Mouse (Mus musculus): Measurements from ENCODE around the gene Cep112. TPM values are rescaled to one million over a fixed set of nuclear protein-coding genes. Genes with fewer than 3 reads are reported as not detected.

The Cep112 gene
- polyA plus RNA-seq, 1 experiment from 2014 or later, result 28.7 TPM

DNA sequence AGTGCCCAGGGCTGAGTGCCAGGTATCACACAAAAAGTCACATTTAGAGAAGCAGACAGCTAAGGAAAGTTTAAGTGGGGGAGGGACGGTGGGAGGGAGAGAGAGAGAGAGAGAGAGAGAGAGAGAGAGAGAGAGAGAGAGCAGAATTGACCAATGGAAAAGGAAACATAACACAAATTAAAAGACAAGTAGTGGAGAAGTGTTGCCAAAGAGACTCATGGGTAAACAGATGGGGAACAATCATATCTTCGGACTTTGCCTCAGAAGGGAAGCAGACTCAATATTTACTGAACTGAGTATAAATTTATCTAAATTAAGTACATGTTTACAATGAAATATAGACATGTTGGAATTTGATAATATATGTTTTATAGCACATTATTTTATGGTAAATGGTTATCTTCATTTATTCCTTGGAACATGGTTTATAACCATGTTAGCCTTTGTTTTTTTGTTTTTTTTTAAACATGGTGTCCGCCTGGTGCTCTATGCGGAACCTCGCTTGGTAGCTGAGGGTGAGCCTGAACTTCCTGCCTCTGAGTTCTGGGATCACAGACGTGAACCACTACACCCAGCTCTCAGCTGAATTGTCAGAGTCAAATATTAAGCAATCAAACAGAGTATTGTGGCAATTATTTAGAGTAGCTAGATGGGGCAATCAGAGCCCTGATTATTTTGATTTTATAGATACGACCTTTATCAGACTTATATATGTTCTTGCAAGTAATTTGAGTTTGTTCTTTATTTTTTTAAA is 28.7 kb upstream of the Cep112 start:
- Histone ChIP-seq H3K27me3 (ENCODE audit: control insufficient read depth, insufficient read depth, low read length) (no peaks in the 10 kb centered on the region), H3K9me3 (ENCODE audit: control insufficient read depth, low read length) (no peaks in the 10 kb centered on the region), H3K9ac (replicated peaks; ENCODE audit: low read length) (no peak overlapping the region), H3K4me1 (ENCODE audit: control insufficient read depth, insufficient read depth, low read length) (no peaks in the 10 kb centered on the region), H3K4me2 (ENCODE audit: low read length) (no peak overlapping the region), H3K36me3 (ENCODE audit: control insufficient read depth, insufficient read depth, low read length) (no peaks in the 10 kb centered on the region), H3K4me3 (replicated peaks; ENCODE audit: low read depth, low read length) (no peak overlapping the region), H3K27ac (replicated peaks; ENCODE audit: low read depth, low read length) (no peak overlapping the region)
- ATAC-seq (ENCODE audit: low FRiP score, low TSS enrichment) (no peak), DNase-seq (no peak)
- WGBS, result 90% methylated on average over 7 of the region's 7 CpGs

GRCm38 (mm10) chr11:108409876-108410644 is 14.9 kb upstream of the Cep112 start:
- Histone ChIP-seq H3K27ac (replicated peaks; ENCODE audit: low read depth, low read length) (no peak overlapping the region), H3K9me3 (ENCODE audit: control insufficient read depth, low read length) (no peaks in the 10 kb centered on the region), H3K36me3 (ENCODE audit: control insufficient read depth, insufficient read depth, low read length) (no peaks in the 10 kb centered on the region), H3K4me2 (ENCODE audit: low read length) (no peak overlapping the region), H3K27me3 (ENCODE audit: control insufficient read depth, insufficient read depth, low read length) (no peaks in the 10 kb centered on the region), H3K4me1 (ENCODE audit: control insufficient read depth, insufficient read depth, low read length) (no peaks in the 10 kb centered on the region), H3K9ac (replicated peaks; ENCODE audit: low read length) (no peak overlapping the region), H3K4me3 (replicated peaks; ENCODE audit: low read depth, low read length) (no peak overlapping the region)
- ATAC-seq (ENCODE audit: low FRiP score, low TSS enrichment) (peak; percentile 58; the same call in 1 of the 2 replicates), DNase-seq (peak; percentile 41)
- WGBS, result 35% methylated on average over 7 of the region's 9 CpGs

DNA sequence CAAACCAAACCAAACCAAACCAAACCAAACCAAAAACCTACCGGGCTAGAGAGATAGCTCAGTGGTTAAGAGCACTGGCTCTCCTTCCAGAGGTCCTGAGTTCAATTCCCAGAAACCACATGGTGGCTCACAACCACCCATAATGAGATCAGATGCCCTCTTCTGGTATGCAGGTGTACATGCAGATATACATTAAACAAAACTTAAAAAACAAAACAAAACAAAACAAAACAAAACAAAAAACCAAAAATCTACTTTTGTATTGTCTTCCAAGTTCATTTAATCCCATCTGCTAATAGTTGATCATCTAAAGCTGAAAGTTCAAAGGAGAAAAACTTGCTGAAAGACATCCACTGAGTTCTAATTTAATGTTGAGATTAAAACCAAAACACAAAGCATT is 8.6 kb upstream of the Cep112 start:
- Histone ChIP-seq H3K4me2 (ENCODE audit: low read length) (no peak overlapping the region), H3K27ac (replicated peaks; ENCODE audit: low read depth, low read length) (no peak overlapping the region), H3K27me3 (ENCODE audit: control insufficient read depth, insufficient read depth, low read length) (no peaks in the 10 kb centered on the region), H3K4me1 (ENCODE audit: control insufficient read depth, insufficient read depth, low read length) (no peaks in the 10 kb centered on the region), H3K4me3 (replicated peaks; ENCODE audit: low read depth, low read length) (no peak overlapping the region), H3K9ac (replicated peaks; ENCODE audit: low read length) (no peak overlapping the region), H3K36me3 (ENCODE audit: control insufficient read depth, insufficient read depth, low read length) (no peaks in the 10 kb centered on the region), H3K9me3 (ENCODE audit: control insufficient read depth, low read length) (no peaks in the 10 kb centered on the region)
- no peak for DNase-seq
- WGBS, result 98% methylated on average over 1 of the region's 1 CpGs
- no peak for ATAC-seq (ENCODE audit: low FRiP score, low TSS enrichment)

DNA sequence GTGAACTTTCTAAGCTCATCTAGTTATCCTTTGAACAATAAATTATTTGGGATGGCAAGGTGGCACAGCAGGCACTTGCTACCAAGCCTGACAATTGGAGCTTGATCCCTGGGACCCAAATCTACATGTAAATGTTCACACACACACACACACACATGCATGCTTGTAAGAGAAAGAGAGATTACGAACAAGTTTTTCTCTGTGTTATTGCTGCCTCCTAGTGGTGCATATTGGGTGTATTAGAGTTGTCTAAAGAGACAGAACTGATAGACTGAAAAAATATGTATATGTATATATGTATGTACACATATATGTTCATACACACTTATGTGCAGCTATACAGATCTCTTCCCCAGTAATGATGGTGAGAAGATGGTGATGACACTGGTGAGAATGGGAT is 6.5 kb upstream of the Cep112 start:
- DNase-seq (peak; percentile 89), ATAC-seq (ENCODE audit: low FRiP score, low TSS enrichment) (no peak)
- no peaks in the 10 kb centered on the region for H3K27me3 ChIP-seq (ENCODE audit: control insufficient read depth, insufficient read depth, low read length)
- no peaks in the 10 kb centered on the region for H3K9me3 ChIP-seq (ENCODE audit: control insufficient read depth, low read length)
- H3K4me1 ChIP-seq (ENCODE audit: control insufficient read depth, insufficient read depth, low read length), result peaks cover 5% of the 10 kb centered on the region
- no peak overlapping the region for H3K4me3 ChIP-seq (replicated peaks; ENCODE audit: low read depth, low read length)
- H3K4me2 ChIP-seq (ENCODE audit: low read length), result no peak overlapping the region
- H3K9ac ChIP-seq (replicated peaks; ENCODE audit: low read length), result no peak overlapping the region
- H3K27ac ChIP-seq (replicated peaks; ENCODE audit: low read depth, low read length), result no peak overlapping the region
- no peaks in the 10 kb centered on the region for H3K36me3 ChIP-seq (ENCODE audit: control insufficient read depth, insufficient read depth, low read length)
- 20% methylated on average over 1 of the region's 1 CpGs for WGBS

- DNase-seq, result no peak
- Histone ChIP-seq H3K27ac (replicated peaks; ENCODE audit: low read depth, low read length) (no peak overlapping the region), H3K36me3 (ENCODE audit: control insufficient read depth, insufficient read depth, low read length) (no peaks in the 10 kb centered on the region), H3K4me2 (ENCODE audit: low read length) (no peak overlapping the region), H3K9me3 (ENCODE audit: control insufficient read depth, low read length) (no peaks in the 10 kb centered on the region), H3K9ac (replicated peaks; ENCODE audit: low read length) (no peak overlapping the region), H3K4me3 (replicated peaks; ENCODE audit: low read depth, low read length) (no peak overlapping the region), H3K4me1 (ENCODE audit: control insufficient read depth, insufficient read depth, low read length) (peaks cover 12% of the 10 kb centered on the region), H3K27me3 (ENCODE audit: control insufficient read depth, insufficient read depth, low read length) (no peaks in the 10 kb centered on the region)
- ATAC-seq (ENCODE audit: low FRiP score, low TSS enrichment), result no peak
- 95% methylated on average over 6 of the region's 6 CpGs for WGBS
These were observed 5.8 kb upstream of the Cep112 start for GRCm38 (mm10) chr11:108419242-108419641.

DNA sequence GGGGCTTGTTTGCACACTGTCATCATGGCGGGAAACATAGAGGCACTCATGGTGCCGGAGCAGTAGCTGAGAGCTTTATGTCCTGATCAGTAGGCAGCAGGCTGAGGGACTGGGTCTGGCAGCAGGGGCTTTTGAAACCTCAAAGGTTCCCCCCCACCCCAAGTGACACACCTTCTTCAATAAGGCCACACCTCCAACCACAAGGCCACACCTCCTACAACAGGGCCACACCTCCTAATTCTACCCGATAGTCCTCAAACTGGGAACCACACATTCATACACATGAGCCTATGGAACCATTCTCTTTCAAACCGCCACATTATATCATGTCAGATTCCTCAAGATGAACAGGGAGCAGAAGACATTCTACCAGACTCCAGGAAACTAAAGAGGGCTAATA is 4.2 kb upstream of the Cep112 start:
- 75% methylated on average over 4 of the region's 4 CpGs for WGBS
- Histone ChIP-seq H3K9me3 (ENCODE audit: control insufficient read depth, low read length) (no peaks in the 10 kb centered on the region), H3K4me1 (ENCODE audit: control insufficient read depth, insufficient read depth, low read length) (peaks cover 15% of the 10 kb centered on the region), H3K9ac (replicated peaks; ENCODE audit: low read length) (no peak overlapping the region), H3K27me3 (ENCODE audit: control insufficient read depth, insufficient read depth, low read length) (no peaks in the 10 kb centered on the region), H3K4me3 (replicated peaks; ENCODE audit: low read depth, low read length) (no peak overlapping the region), H3K27ac (replicated peaks; ENCODE audit: low read depth, low read length) (no peak overlapping the region), H3K4me2 (ENCODE audit: low read length) (no peak overlapping the region), H3K36me3 (ENCODE audit: control insufficient read depth, insufficient read depth, low read length) (no peaks in the 10 kb centered on the region)
- DNase-seq (no peak), ATAC-seq (ENCODE audit: low FRiP score, low TSS enrichment) (no peak)

DNA sequence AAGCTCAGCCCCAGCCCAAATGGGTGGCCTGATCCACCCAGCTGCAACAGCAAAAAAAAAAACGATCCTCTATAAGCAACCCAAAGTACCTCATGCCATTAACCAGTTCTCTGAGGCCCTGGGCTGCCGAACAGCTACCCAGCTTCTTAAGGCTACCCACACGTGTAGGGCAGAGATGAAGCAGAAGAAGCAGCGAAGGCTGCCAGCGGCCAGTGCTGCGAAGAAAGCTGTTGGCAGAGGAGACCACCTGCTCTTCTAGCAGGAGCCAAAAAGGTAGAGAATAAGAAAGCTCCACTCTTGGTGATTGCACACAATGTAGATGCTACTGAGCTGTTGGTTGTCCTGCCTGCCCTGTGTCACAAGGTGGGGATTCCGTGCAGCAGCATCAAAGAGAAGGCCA is 1.8 kb upstream of the Cep112 start:
- 0 out of 2 replicates have a peak overlapping the region, but pooled peaks have one; percentile 73 for H3K4me2 ChIP-seq (ENCODE audit: low read length)
- WGBS, result 46% methylated on average over 7 of the region's 7 CpGs

DNA sequence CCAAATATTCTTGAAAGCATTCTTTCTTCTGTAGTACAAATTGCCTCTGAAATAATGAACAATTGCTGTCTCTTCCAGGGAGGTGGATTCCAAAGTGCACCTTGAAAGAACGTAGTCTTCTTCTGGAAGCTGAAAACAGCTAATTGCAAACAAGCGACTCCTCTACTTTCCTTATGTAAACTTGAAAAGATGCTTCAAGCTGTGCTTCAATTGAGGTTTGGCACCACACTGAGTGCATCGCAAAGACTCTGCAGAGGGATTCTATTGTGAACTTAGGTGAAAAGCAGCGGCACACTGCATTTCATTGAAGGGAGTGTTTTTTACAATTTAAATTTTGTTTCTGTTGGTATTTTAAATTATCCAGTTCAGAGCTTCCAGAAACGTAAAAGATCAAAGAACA is 881 bp upstream of the Cep112 start:
- H3K27me3 ChIP-seq (ENCODE audit: control insufficient read depth, insufficient read depth, low read length), result no peaks in the 10 kb centered on the region
- ATAC-seq (ENCODE audit: low FRiP score, low TSS enrichment), result no peak
- WGBS, result 2% methylated on average over 5 of the region's 5 CpGs

More for the DNA sequence above, 1.8 kb upstream of the Cep112 start:
- H3K27ac ChIP-seq (replicated peaks; ENCODE audit: low read depth, low read length), result no peak overlapping the region
- no peaks in the 10 kb centered on the region for H3K9me3 ChIP-seq (ENCODE audit: control insufficient read depth, low read length)
- H3K27me3 ChIP-seq (ENCODE audit: control insufficient read depth, insufficient read depth, low read length), result no peaks in the 10 kb centered on the region
- H3K9ac ChIP-seq (replicated peaks; ENCODE audit: low read length), result no peak overlapping the region
- peaks cover 15% of the 10 kb centered on the region for H3K4me1 ChIP-seq (ENCODE audit: control insufficient read depth, insufficient read depth, low read length)
- ATAC-seq (ENCODE audit: low FRiP score, low TSS enrichment), result no peak
- H3K4me3 ChIP-seq (replicated peaks; ENCODE audit: low read depth, low read length), result no peak overlapping the region
- no peaks in the 10 kb centered on the region for H3K36me3 ChIP-seq (ENCODE audit: control insufficient read depth, insufficient read depth, low read length)
- DNase-seq, result no peak

More for the DNA sequence above, 881 bp upstream of the Cep112 start:
- H3K9me3 ChIP-seq (ENCODE audit: control insufficient read depth, low read length), result no peaks in the 10 kb centered on the region
- DNase-seq, result peak; percentile 59
- H3K4me1 ChIP-seq (ENCODE audit: control insufficient read depth, insufficient read depth, low read length), result peaks cover 15% of the 10 kb centered on the region
- peak overlapping the region; percentile 57 for H3K4me3 ChIP-seq (replicated peaks; ENCODE audit: low read depth, low read length)
- no peaks in the 10 kb centered on the region for H3K36me3 ChIP-seq (ENCODE audit: control insufficient read depth, insufficient read depth, low read length)
- H3K4me2 ChIP-seq (ENCODE audit: low read length), result peak overlapping the region; percentile 73
- no peak overlapping the region; the same call in 1 of the 2 replicates for H3K9ac ChIP-seq (replicated peaks; ENCODE audit: low read length)
- 0 out of 2 replicates have a peak overlapping the region, but pooled peaks have one; percentile 5 for H3K27ac ChIP-seq (replicated peaks; ENCODE audit: low read depth, low read length)

Measured in midbrain, embryonic 14.5 days (tissue).